Mouse (Mus musculus): ENCODE results near the gene Atp8b2.

- no peak for TF ChIP-seq MAFK (IDR thresholded peaks at IDR 0.05; ENCODE audit: insufficient read depth, low read depth, low read length)
- no peak for TF ChIP-seq CHD2 (IDR thresholded peaks at IDR 0.05; ENCODE audit: low read depth, low read length)
- no peak for TF ChIP-seq HCFC1 (IDR thresholded peaks at IDR 0.05; ENCODE audit: borderline replicate concordance, insufficient read depth, low read length)
- TF ChIP-seq ZNF384 (IDR thresholded peaks at IDR 0.05; ENCODE audit: low read depth, low read length), result no peak
Measured at GRCm38 (mm10) chr3:89959435-89959834, 3.9 kb downstream of the Atp8b2 start.

All from ES-E14 (cell line).